Mouse (Mus musculus): ENCODE data around the gene Pax2. TPM values are rescaled to one million over a fixed set of nuclear protein-coding genes. Genes with fewer than 3 reads are reported as not detected.

Gene Pax2
- total RNA-seq (2022), result not detected

- no peak for DNase-seq
These were observed at the start of gene Pax2 for GRCm38 (mm10) chr19:44755693-44756420. Pax2 (plus strand) TSS chr19:44756045.

GRCm38 (mm10) chr19:44708885-44709284 lies 47.0 kb upstream of the Pax2 start:
- DNase-seq, result peak; percentile 88

GRCm38 (mm10) chr19:44716731-44717600 lies 38.9 kb upstream of the Pax2 start:
- DNase-seq, result no peak

GRCm38 (mm10) chr19:44719292-44720193 lies 36.3 kb upstream of the Pax2 start:
- DNase-seq, result no peak

DNA sequence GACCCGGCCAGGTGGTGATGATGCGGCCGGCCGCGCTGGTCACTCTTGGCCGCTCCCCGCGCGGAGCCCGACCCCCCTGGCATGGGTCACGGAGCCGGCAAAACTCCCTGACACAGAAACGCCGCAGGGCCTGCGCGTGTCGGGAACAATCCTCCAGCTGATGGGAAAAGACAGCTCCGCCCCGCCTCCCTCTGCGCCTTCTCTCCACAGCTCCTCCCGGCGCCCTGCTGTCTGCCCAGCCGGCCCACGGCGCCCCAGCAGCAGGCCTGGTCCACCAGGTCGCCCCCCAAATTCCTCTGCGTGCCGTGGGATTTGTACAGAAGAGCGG lies 35.7 kb upstream of the Pax2 start:
- DNase-seq, result no peak

DNA sequence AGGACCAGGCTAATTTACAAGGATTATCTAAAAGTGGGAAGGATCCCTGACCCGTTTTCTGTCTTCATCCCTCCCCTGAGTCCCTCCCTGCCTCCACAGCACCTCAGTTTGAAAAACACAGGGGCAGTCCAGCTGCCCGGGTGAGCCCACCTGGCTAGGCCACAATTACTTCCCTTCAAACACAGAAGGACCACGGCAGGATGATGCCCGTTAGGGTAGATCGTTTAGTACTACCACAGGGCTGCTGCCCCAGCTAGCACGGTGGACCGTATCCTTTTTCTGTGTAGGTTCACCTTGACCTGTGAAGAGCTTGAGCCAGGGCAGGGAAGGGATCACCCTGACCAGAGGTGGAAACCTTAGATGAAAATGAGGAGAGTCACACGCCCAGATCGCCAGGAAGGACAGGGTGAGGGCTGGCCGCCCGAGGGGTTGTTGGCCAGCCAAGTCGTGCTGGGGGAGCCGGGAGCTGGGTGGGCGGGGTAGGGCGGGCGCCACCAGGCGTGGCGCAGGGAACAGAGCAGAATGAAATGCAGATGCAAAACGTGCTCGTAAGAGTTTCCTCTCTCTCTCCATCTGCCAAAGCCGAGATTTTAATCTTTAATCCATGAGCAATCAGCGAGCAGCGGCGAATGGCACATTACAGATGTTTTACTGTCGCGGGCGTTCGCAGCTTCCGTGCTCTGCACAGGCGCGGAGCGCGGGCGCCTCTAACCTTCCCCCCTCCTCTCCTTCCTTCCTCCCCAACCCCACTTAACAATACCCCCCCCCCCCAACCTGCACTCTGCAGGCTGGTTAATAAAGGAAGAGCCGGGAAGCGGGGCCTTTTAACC lies 32.0 kb upstream of the Pax2 start:
- no peak for DNase-seq

GRCm38 (mm10) chr19:44725951-44726791 lies 29.7 kb upstream of the Pax2 start:
- DNase-seq, result no peak

- DNase-seq, result no peak
These were observed 21.7 kb upstream of the Pax2 start for GRCm38 (mm10) chr19:44734116-44734515.

DNA sequence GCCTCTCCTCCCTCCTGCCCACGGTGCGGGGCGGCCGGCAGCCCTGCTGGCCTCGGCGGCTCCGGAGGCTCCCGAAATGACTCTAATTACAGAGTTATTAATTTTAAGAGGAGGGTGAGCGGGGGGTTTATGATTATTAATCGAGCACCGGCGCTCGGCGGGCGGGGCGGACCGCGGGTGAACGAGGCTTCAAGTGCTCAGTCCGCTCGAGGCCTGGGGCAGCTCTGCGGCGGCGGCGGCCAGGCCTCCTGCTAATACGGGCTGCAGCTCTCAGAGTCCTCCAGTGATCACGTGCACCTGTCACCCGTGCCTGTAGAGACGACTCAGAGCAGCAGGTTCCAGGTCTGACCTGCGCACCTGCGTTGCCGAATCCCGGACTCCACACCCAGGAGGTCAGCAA lies 21.2 kb upstream of the Pax2 start:
- no peak for DNase-seq

DNA sequence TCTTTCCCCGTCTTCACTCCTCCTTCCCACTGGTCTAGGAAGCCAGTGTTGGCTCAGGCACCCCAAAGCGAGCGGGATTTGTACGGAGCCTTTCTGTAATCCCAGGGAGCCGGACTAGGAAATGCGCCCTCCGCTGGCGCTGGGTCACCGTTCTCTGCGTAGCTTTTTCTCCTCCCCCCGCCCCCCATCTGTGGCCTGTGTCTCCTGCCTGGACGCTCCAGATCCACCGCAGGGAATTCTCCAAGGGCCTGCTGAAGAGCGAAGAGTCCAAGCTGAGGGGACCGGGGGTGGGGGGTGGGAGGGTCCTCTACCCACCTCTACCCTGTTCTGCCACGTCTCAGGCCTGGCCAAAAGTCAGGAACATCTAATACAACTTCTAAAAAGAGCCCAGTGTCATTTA lies 15.5 kb upstream of the Pax2 start:
- DNase-seq, result no peak

DNA sequence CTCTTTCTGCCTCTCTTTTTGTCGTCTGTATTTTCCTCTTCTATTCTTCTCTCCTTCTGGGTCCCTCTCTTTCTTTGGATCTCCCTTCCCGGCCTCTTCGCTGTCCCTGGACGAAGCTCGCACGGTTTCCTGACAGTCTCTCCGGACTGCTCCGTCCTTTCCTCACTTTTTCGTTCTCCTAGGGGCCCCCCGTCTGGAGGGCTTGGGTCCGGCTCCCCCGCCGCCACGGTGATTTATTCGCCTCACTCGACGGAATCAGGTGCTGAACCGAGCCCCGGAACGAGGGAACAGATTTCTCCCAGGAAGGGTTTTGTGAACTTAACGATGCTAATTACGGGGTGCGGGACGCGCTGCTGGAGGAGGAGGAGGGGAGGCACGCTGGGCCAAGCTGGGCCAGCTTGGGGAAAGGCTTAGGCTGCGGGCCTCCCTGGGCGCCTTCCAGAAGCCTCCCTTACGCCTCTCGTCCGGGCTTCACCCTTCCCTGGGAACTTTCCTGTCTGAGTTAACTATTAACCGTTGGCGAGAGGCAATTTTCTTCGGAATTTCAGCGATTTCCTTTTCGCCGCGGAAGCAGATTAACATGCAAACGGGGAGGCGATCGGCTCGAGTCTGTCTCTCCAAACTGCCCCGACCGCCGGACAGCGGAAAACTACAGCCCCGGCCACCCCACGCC lies 14.6 kb upstream of the Pax2 start:
- no peak for DNase-seq

DNA sequence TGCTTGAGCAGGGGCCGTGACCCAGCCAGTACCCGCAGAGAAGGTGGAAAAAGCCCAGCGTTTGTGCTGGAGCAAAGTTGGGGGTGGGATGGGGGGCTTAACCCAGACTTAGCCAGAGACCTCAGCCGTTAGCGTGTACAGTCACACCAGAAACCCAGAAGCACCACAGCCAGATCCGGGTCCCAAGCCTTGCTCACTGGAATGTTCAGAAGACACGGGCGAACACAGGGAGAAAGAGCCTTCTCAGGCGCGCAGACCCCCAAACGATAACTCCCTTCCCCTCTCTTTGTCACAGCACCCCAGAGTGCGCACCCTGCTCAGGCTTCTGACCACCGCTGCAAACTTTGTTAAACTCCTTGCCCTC lies 14.1 kb upstream of the Pax2 start:
- no peak for DNase-seq

DNA sequence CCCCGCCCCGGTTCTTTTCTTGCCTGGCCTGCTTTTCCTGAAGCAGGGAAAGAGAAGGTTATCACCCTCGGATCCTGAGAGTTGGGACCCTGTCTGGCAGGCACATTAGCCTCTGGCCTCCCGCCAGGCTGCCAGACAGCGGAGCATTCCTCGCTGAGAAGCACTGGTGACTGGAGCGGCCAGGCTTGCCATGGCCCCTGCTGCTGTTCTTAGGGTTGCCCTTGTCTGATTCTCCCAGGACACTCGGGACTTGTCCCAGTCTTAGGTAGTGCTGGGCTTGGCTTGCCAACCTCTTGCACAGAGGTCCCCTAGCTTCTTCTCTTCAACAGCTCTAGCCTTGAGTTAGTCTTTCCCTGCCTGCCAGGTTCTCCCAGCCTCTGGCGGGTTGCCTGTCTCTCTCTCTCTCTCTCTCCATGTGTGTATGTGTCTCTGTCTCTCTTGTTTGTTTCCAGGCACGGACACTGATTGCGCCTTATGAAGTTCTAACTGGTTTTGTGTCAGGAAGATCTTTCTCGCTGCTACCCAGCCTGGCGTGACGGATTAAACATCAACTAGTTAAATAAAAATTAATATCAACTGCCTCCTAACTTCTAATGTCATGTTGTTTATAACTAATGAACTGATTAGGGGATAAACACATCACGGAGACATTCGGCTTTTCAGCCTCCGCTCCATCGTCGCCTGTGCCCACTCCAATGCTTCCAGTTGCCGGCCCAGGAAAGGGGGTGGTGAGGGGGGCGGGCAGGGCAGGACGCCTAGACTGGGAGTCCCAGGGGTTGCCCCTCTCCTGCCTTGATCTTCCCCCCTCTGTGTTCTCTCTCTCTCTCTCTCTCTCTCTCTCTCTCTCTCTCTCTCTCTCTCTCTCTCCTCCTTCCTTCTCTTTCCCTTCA lies 13.5 kb upstream of the Pax2 start:
- no peak for DNase-seq

GRCm38 (mm10) chr19:44743021-44743415 lies 12.8 kb upstream of the Pax2 start:
- no peak for DNase-seq

DNA sequence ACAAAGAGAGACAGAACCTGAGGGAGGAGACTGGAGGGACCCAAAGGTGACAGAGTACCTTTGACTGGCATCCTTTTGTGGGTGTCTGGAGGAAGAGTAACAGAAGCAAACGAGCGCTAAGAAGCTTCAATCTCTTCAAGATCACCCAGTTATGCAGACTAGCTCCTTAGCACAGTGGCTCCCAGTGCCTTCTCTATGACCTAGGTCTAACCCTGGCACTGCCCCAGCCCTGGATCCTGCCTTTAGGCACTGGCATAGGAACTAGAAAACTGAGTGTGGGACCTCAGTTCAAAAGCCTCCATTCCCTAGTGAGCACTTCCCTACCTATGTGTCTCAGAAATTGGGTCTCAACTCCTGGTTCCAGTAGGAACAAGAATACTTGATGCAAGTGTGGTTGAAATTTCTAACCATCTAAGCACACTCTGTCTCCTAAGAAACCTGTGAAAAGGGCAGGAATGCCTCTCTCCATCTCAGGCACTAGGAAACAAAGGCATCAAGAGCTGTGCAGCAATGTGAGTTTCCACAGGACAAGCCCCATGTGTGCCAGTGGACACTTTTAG lies 11.8 kb upstream of the Pax2 start:
- DNase-seq, result no peak

GRCm38 (mm10) chr19:44745741-44746140 lies 10.1 kb upstream of the Pax2 start:
- no peak for DNase-seq

GRCm38 (mm10) chr19:44746541-44747024 lies 9.3 kb upstream of the Pax2 start:
- DNase-seq, result no peak

- DNase-seq, result no peak
These were observed 8.4 kb upstream of the Pax2 start for GRCm38 (mm10) chr19:44747471-44747870.

GRCm38 (mm10) chr19:44748271-44748670 lies 7.6 kb upstream of the Pax2 start:
- DNase-seq, result no peak
